Mouse (Mus musculus) bone marrow macrophage, adult 2 months (primary cell): ENCODE results near the gene Rinl. TPM values are rescaled to one million over a fixed set of nuclear protein-coding genes. Genes with fewer than 3 reads are reported as not detected.
A peak's percentile ranks its signal among the peaks of the same experiment; 100 is the strongest.

ENCODE experiments used
- H3K27ac ChIP-seq: 2 replicates; pipeline ENCODE4 v1.5.1; 2012; ENCODE audit warnings: low read depth, low read length; ENCODE audit not compliant: insufficient read depth
- H3K4me1 ChIP-seq: 2 replicates; pipeline ENCODE4 v1.6.1; 2012; ENCODE audit warnings: low read length; ENCODE audit not compliant: control insufficient read depth, insufficient read depth
- H3K4me3 ChIP-seq: 2 replicates; pipeline ENCODE4 v1.5.1; 2012; ENCODE audit warnings: mild to moderate bottlenecking, low read length, moderate library complexity; ENCODE audit not compliant: insufficient read depth
- CTCF ChIP-seq: IDR thresholded peaks from 2 replicates; pipeline ENCODE4 v1.5.1; 2012; ENCODE audit warnings: low read depth, mild to moderate bottlenecking, low read length, moderate library complexity
- POLR2A ChIP-seq: IDR thresholded peaks from 2 replicates; pipeline ENCODE4 v1.6.1; 2012; ENCODE audit warnings: mild to moderate bottlenecking, low read depth, low read length, borderline replicate concordance
- polyA plus RNA-seq: library from polyadenylated mRNA; stranded (reverse); fragments of >200 nt; gene quantifications from 2 replicates; pipeline ENCODE4 v1.2.4, GENCODE M21; 2012; ENCODE audit not compliant: missing spikeins, insufficient read depth, insufficient read length

Rinl gene
- polyA plus RNA-seq, 1 experiment = 36.4 TPM

- H3K4me3 ChIP-seq = no peak overlapping the region
- H3K4me1 ChIP-seq = peaks cover 23% of the 10 kb centered on the region
- H3K27ac ChIP-seq = no peak overlapping the region
- no peak for TF ChIP-seq CTCF
- no peak for TF ChIP-seq POLR2A
Observed at GRCm38 (mm10) chr7:28830981-28831380, 42.2 kb downstream of the Rinl start.

- H3K27ac ChIP-seq = no peak overlapping the region
- no peak overlapping the region for H3K4me3 ChIP-seq
- H3K4me1 ChIP-seq = peaks cover 19% of the 10 kb centered on the region
- TF ChIP-seq CTCF (no peak), POLR2A (no peak)
Observed at GRCm38 (mm10) chr7:28831411-28832125, 42.8 kb downstream of the Rinl start.

GRCm38 (mm10) chr7:28832137-28832536 is 43.4 kb downstream of the Rinl start:
- Histone ChIP-seq H3K4me1 (peaks cover 18% of the 10 kb centered on the region), H3K4me3 (no peak overlapping the region), H3K27ac (0 out of 2 replicates have a peak overlapping the region, but pooled peaks have one; percentile 4)
- TF ChIP-seq CTCF = no peak
- TF ChIP-seq POLR2A = no peak

GRCm38 (mm10) chr7:28833723-28834347 is 45.1 kb downstream of the Rinl start, which contains the start of gene Lgals4:
TSS of gene Lgals4 (plus strand) at chr7:28833854.
- Histone ChIP-seq H3K27ac (no peak within 1 kb of the TSS), H3K4me1 (peaks cover 8% of the 10 kb centered on the region), H3K4me3 (no peak within 1 kb of the TSS)
- TF ChIP-seq POLR2A (no peak), CTCF (no peak)

- no peak for TF ChIP-seq CTCF
- no peak for TF ChIP-seq POLR2A
- no peak overlapping the region for H3K27ac ChIP-seq
Observed at GRCm38 (mm10) chr7:28836936-28837335, 48.2 kb downstream of the Rinl start.

GRCm38 (mm10) chr7:28838331-28838730 is 49.6 kb downstream of the Rinl start:
- Histone ChIP-seq H3K4me1 (no peaks in the 10 kb centered on the region), H3K4me3 (no peak overlapping the region), H3K27ac (no peak overlapping the region)
- TF ChIP-seq POLR2A = no peak
- TF ChIP-seq CTCF = no peak

More at GRCm38 (mm10) chr7:28836936-28837335, 48.2 kb downstream of the Rinl start:
- Histone ChIP-seq H3K4me1 (peaks cover 7% of the 10 kb centered on the region), H3K4me3 (no peak overlapping the region)

GRCm38 (mm10) chr7:28847273-28847672 is 58.5 kb downstream of the Rinl start:
- no peaks in the 10 kb centered on the region for H3K4me1 ChIP-seq
- H3K4me3 ChIP-seq = no peak overlapping the region
- TF ChIP-seq POLR2A (no peak), CTCF (no peak)
- no peak overlapping the region for H3K27ac ChIP-seq

Other genes with a start within 250 kb of the Rinl start
- gene Sycn, start 248.1 kb upstream of the Rinl start, polyA plus RNA-seq = not detected in 2 replicates
- gene Nccrp1, start 241.7 kb upstream of the Rinl start, polyA plus RNA-seq = not detected in 2 replicates
- 39.4 and 47.4 TPM in 2 replicates for gene Samd4b, start 190.8 kb upstream of the Rinl start, polyA plus RNA-seq
- 10.7 and 11.7 TPM in 2 replicates for gene Pak4, start 190.8 kb upstream of the Rinl start, polyA plus RNA-seq
- gene Acp7, start 157.6 kb upstream of the Rinl start, polyA plus RNA-seq = not detected in 2 replicates
- gene Fbxo27, start 96.1 kb upstream of the Rinl start, polyA plus RNA-seq = not detected in 2 replicates
- gene Fbxo17, start 72.2 kb upstream of the Rinl start, polyA plus RNA-seq = 0.47 and 0.92 TPM in 2 replicates
- gene Mrps12, start 47.1 kb upstream of the Rinl start, polyA plus RNA-seq = 39.5 and 50.6 TPM in 2 replicates
- 7.2 and 8.2 TPM in 2 replicates for gene Sars2, start 47.0 kb upstream of the Rinl start, polyA plus RNA-seq
- gene Ccer2, start 32.8 kb upstream of the Rinl start, polyA plus RNA-seq = not detected in 2 replicates
- 190 and 192 TPM in 2 replicates for gene Sirt2, start 22.2 kb upstream of the Rinl start, polyA plus RNA-seq
- gene Nfkbib, start 21.5 kb upstream of the Rinl start, polyA plus RNA-seq = 32.1 and 33.4 TPM in 2 replicates
- gene Hnrnpl, start 19.6 kb downstream of the Rinl start, polyA plus RNA-seq = 252 and 256 TPM in 2 replicates
- gene Ech1, start 36.2 kb downstream of the Rinl start, polyA plus RNA-seq = 85.7 and 96.1 TPM in 2 replicates
- 1.9 and 2.8 TPM in 2 replicates for gene Lgals4, start 44.9 kb downstream of the Rinl start, polyA plus RNA-seq
- gene Lgals7, start 74.9 kb downstream of the Rinl start, polyA plus RNA-seq = not detected in 2 replicates
- not detected in 2 replicates for gene Capn12, start 92.5 kb downstream of the Rinl start, polyA plus RNA-seq
- gene Actn4, start 173.4 kb downstream of the Rinl start, polyA plus RNA-seq = 92.7 and 105 TPM in 2 replicates
- gene Eif3k, start 192.9 kb downstream of the Rinl start, polyA plus RNA-seq = 228 TPM in 2 replicates
- 9.6 and 12.0 TPM in 2 replicates for gene Map4k1, start 193.1 kb downstream of the Rinl start, polyA plus RNA-seq